Mouse (Mus musculus) forelimb bud, embryonic 11.5 days (tissue): Measurements from ENCODE around the gene Chrna4.

Experiments
- DNase-seq: peaks from one replicate; pipeline ENCODE4 v3.0.0-alpha.2; 2012; ENCODE audit warnings: low read depth, low spot score

Chrna4 gene

GRCm38 (mm10) chr2:181038644-181039355 is 4.5 kb downstream of the Chrna4 start:
- DNase-seq, result peak; percentile 46

GRCm38 (mm10) chr2:181036561-181036960 is 6.8 kb downstream of the Chrna4 start:
- DNase-seq, result no peak

GRCm38 (mm10) chr2:181035186-181035585 is 8.2 kb downstream of the Chrna4 start:
- no peak for DNase-seq

GRCm38 (mm10) chr2:181033310-181033709 is 10.0 kb downstream of the Chrna4 start:
- no peak for DNase-seq

- DNase-seq, result peak; percentile 23
These were observed 10.9 kb downstream of the Chrna4 start for GRCm38 (mm10) chr2:181032407-181032806.

GRCm38 (mm10) chr2:181031406-181031934 is 11.9 kb downstream of the Chrna4 start:
- no peak for DNase-seq

GRCm38 (mm10) chr2:181008339-181008738 is 35.0 kb downstream of the Chrna4 start:
- no peak for DNase-seq

- DNase-seq, result no peak
These were observed 36.3 kb downstream of the Chrna4 start for GRCm38 (mm10) chr2:181007054-181007453.

- no peak for DNase-seq
These were observed 46.4 kb downstream of the Chrna4 start for GRCm38 (mm10) chr2:180996905-180997304.

GRCm38 (mm10) chr2:180996436-180996835 is 46.9 kb downstream of the Chrna4 start:
- DNase-seq, result peak; percentile 57

GRCm38 (mm10) chr2:180995457-180995856 is 47.9 kb downstream of the Chrna4 start:
- DNase-seq, result no peak

GRCm38 (mm10) chr2:180994360-180994759 is 49.0 kb downstream of the Chrna4 start:
- DNase-seq, result no peak

- DNase-seq, result no peak
These were observed 53.0 kb downstream of the Chrna4 start for GRCm38 (mm10) chr2:180990347-180990746.

GRCm38 (mm10) chr2:180988948-180989347 is 54.4 kb downstream of the Chrna4 start:
- no peak for DNase-seq

GRCm38 (mm10) chr2:180988347-180988913 is 54.9 kb downstream of the Chrna4 start:
- DNase-seq, result no peak

GRCm38 (mm10) chr2:180987432-180988030 is 55.8 kb downstream of the Chrna4 start:
- DNase-seq, result no peak

- no peak for DNase-seq
These were observed 56.3 kb downstream of the Chrna4 start for GRCm38 (mm10) chr2:180987001-180987400.

GRCm38 (mm10) chr2:180986449-180986848 is 56.9 kb downstream of the Chrna4 start, which contains the start of gene Col20a1:
Col20a1 (plus strand) TSS chr2:180986535.
- no peak for DNase-seq

- DNase-seq, result no peak
These were observed 57.7 kb downstream of the Chrna4 start for GRCm38 (mm10) chr2:180985635-180986034.

- DNase-seq, result no peak
These were observed 62.2 kb downstream of the Chrna4 start for GRCm38 (mm10) chr2:180981133-180981532.
